Mouse (Mus musculus): ENCODE measurements at regions not wholly inside any gene's neighbourhood (a gene's known extent, or its start where the extent isn't known, plus 50 kb on each side); places are given as distances from the start of the nearest gene placed in this dataset.

- DNase-seq (ENCODE audit: low spot score) (no peak), ATAC-seq (ENCODE audit: insufficient read depth, low FRiP score, low TSS enrichment) (no peak)
- 91% methylated on average over 5 of the region's 5 CpGs for WGBS
- Histone ChIP-seq H3K9ac (ENCODE audit: low read length) (no peak overlapping the region), H3K4me1 (ENCODE audit: control insufficient read depth, insufficient read depth, low read length) (no peaks in the 10 kb centered on the region), H3K4me2 (ENCODE audit: low read depth) (no peak overlapping the region), H3K27me3 (ENCODE audit: control insufficient read depth, insufficient read depth, low read length) (no peaks in the 10 kb centered on the region), H3K27ac (ENCODE audit: low read depth, low read length) (no peak overlapping the region), H3K4me3 (ENCODE audit: low read depth, low read length) (no peak overlapping the region), H3K9me3 (ENCODE audit: control insufficient read depth, low read length) (no peaks in the 10 kb centered on the region), H3K36me3 (ENCODE audit: control insufficient read depth, insufficient read depth, low read length) (no peaks in the 10 kb centered on the region)
These were observed 162.0 kb upstream of the Sphkap start for GRCm38 (mm10) chr1:83569991-83570390.

GRCm38 (mm10) chr1:83568746-83569145 lies 160.7 kb upstream of the Sphkap start:
- DNase-seq (ENCODE audit: low spot score) (no peak), ATAC-seq (ENCODE audit: insufficient read depth, low FRiP score, low TSS enrichment) (no peak)
- Histone ChIP-seq H3K36me3 (ENCODE audit: control insufficient read depth, insufficient read depth, low read length) (no peaks in the 10 kb centered on the region), H3K4me2 (ENCODE audit: low read depth) (no peak overlapping the region), H3K4me3 (ENCODE audit: low read depth, low read length) (no peak overlapping the region), H3K27ac (ENCODE audit: low read depth, low read length) (no peak overlapping the region), H3K9ac (ENCODE audit: low read length) (no peak overlapping the region), H3K4me1 (ENCODE audit: control insufficient read depth, insufficient read depth, low read length) (no peaks in the 10 kb centered on the region), H3K27me3 (ENCODE audit: control insufficient read depth, insufficient read depth, low read length) (no peaks in the 10 kb centered on the region), H3K9me3 (ENCODE audit: control insufficient read depth, low read length) (no peaks in the 10 kb centered on the region)
- 84% methylated on average over 1 of the region's 1 CpGs for WGBS

GRCm38 (mm10) chr1:83551617-83552016 lies 143.6 kb upstream of the Sphkap start:
- DNase-seq (ENCODE audit: low spot score) (no peak), ATAC-seq (ENCODE audit: insufficient read depth, low FRiP score, low TSS enrichment) (no peak)
- Histone ChIP-seq H3K27me3 (ENCODE audit: control insufficient read depth, insufficient read depth, low read length) (no peaks in the 10 kb centered on the region), H3K9ac (ENCODE audit: low read length) (no peak overlapping the region), H3K9me3 (ENCODE audit: control insufficient read depth, low read length) (no peaks in the 10 kb centered on the region), H3K27ac (ENCODE audit: low read depth, low read length) (no peak overlapping the region), H3K36me3 (ENCODE audit: control insufficient read depth, insufficient read depth, low read length) (no peaks in the 10 kb centered on the region), H3K4me3 (ENCODE audit: low read depth, low read length) (no peak overlapping the region), H3K4me1 (ENCODE audit: control insufficient read depth, insufficient read depth, low read length) (no peaks in the 10 kb centered on the region), H3K4me2 (ENCODE audit: low read depth) (no peak overlapping the region)

- H3K9me3 ChIP-seq (ENCODE audit: control insufficient read depth, low read length), result no peaks in the 10 kb centered on the region
- H3K27ac ChIP-seq (ENCODE audit: low read depth, low read length), result no peak overlapping the region
- no peak overlapping the region for H3K4me2 ChIP-seq (ENCODE audit: low read depth)
- H3K36me3 ChIP-seq (ENCODE audit: control insufficient read depth, insufficient read depth, low read length), result no peaks in the 10 kb centered on the region
- H3K4me1 ChIP-seq (ENCODE audit: control insufficient read depth, insufficient read depth, low read length), result no peaks in the 10 kb centered on the region
- no peak overlapping the region for H3K9ac ChIP-seq (ENCODE audit: low read length)
- H3K4me3 ChIP-seq (ENCODE audit: low read depth, low read length), result no peak overlapping the region
- H3K27me3 ChIP-seq (ENCODE audit: control insufficient read depth, insufficient read depth, low read length), result no peaks in the 10 kb centered on the region
- no peak for ATAC-seq (ENCODE audit: insufficient read depth, low FRiP score, low TSS enrichment)
- DNase-seq (ENCODE audit: low spot score), result no peak
These were observed 127.5 kb upstream of the Sphkap start for GRCm38 (mm10) chr1:83535461-83535860.

GRCm38 (mm10) chr1:83527803-83528202 lies 119.8 kb upstream of the Sphkap start:
- 67% methylated on average over 1 of the region's 1 CpGs for WGBS
- H3K27me3 ChIP-seq (ENCODE audit: control insufficient read depth, insufficient read depth, low read length), result no peaks in the 10 kb centered on the region
- ATAC-seq (ENCODE audit: insufficient read depth, low FRiP score, low TSS enrichment), result no peak
- H3K4me2 ChIP-seq (ENCODE audit: low read depth), result no peak overlapping the region
- DNase-seq (ENCODE audit: low spot score), result no peak
- H3K4me3 ChIP-seq (ENCODE audit: low read depth, low read length), result no peak overlapping the region
- no peak overlapping the region for H3K27ac ChIP-seq (ENCODE audit: low read depth, low read length)
- H3K36me3 ChIP-seq (ENCODE audit: control insufficient read depth, insufficient read depth, low read length), result no peaks in the 10 kb centered on the region
- no peaks in the 10 kb centered on the region for H3K4me1 ChIP-seq (ENCODE audit: control insufficient read depth, insufficient read depth, low read length)
- no peak overlapping the region for H3K9ac ChIP-seq (ENCODE audit: low read length)
- no peaks in the 10 kb centered on the region for H3K9me3 ChIP-seq (ENCODE audit: control insufficient read depth, low read length)

- Histone ChIP-seq H3K9me3 (ENCODE audit: control insufficient read depth, low read length) (no peaks in the 10 kb centered on the region), H3K36me3 (ENCODE audit: control insufficient read depth, insufficient read depth, low read length) (no peaks in the 10 kb centered on the region), H3K4me1 (ENCODE audit: control insufficient read depth, insufficient read depth, low read length) (no peaks in the 10 kb centered on the region), H3K27me3 (ENCODE audit: control insufficient read depth, insufficient read depth, low read length) (no peaks in the 10 kb centered on the region), H3K9ac (ENCODE audit: low read length) (no peak overlapping the region), H3K4me2 (ENCODE audit: low read depth) (no peak overlapping the region), H3K27ac (ENCODE audit: low read depth, low read length) (no peak overlapping the region), H3K4me3 (ENCODE audit: low read depth, low read length) (no peak overlapping the region)
- 88% methylated on average over 5 of the region's 5 CpGs for WGBS
- ATAC-seq (ENCODE audit: insufficient read depth, low FRiP score, low TSS enrichment) (no peak), DNase-seq (ENCODE audit: low spot score) (no peak)
These were observed 101.4 kb upstream of the Sphkap start for GRCm38 (mm10) chr1:83509356-83509755.

GRCm38 (mm10) chr1:83505386-83505785 lies 97.4 kb upstream of the Sphkap start:
- no peak overlapping the region for H3K9ac ChIP-seq (ENCODE audit: low read length)
- H3K27ac ChIP-seq (ENCODE audit: low read depth, low read length), result no peak overlapping the region
- no peaks in the 10 kb centered on the region for H3K4me1 ChIP-seq (ENCODE audit: control insufficient read depth, insufficient read depth, low read length)
- no peak overlapping the region for H3K4me2 ChIP-seq (ENCODE audit: low read depth)
- H3K4me3 ChIP-seq (ENCODE audit: low read depth, low read length), result no peak overlapping the region
- H3K9me3 ChIP-seq (ENCODE audit: control insufficient read depth, low read length), result no peaks in the 10 kb centered on the region
- H3K36me3 ChIP-seq (ENCODE audit: control insufficient read depth, insufficient read depth, low read length), result no peaks in the 10 kb centered on the region
- whole genome bisulfite sequencing, result 70% methylated on average over 2 of the region's 2 CpGs
- no peak for ATAC-seq (ENCODE audit: insufficient read depth, low FRiP score, low TSS enrichment)
- no peak for DNase-seq (ENCODE audit: low spot score)
- H3K27me3 ChIP-seq (ENCODE audit: control insufficient read depth, insufficient read depth, low read length), result no peaks in the 10 kb centered on the region

- no peak for DNase-seq (ENCODE audit: low spot score)
- Histone ChIP-seq H3K4me2 (ENCODE audit: low read depth) (no peak overlapping the region), H3K36me3 (ENCODE audit: control insufficient read depth, insufficient read depth, low read length) (no peaks in the 10 kb centered on the region), H3K4me1 (ENCODE audit: control insufficient read depth, insufficient read depth, low read length) (no peaks in the 10 kb centered on the region), H3K27me3 (ENCODE audit: control insufficient read depth, insufficient read depth, low read length) (no peaks in the 10 kb centered on the region), H3K4me3 (ENCODE audit: low read depth, low read length) (no peak overlapping the region), H3K9ac (ENCODE audit: low read length) (no peak overlapping the region), H3K27ac (ENCODE audit: low read depth, low read length) (no peak overlapping the region), H3K9me3 (ENCODE audit: control insufficient read depth, low read length) (no peaks in the 10 kb centered on the region)
- ATAC-seq (ENCODE audit: insufficient read depth, low FRiP score, low TSS enrichment), result no peak
- 92% methylated on average over 2 of the region's 2 CpGs for WGBS
These were observed 88.9 kb upstream of the Sphkap start for GRCm38 (mm10) chr1:83496888-83497287.

- H3K27me3 ChIP-seq (ENCODE audit: control insufficient read depth, insufficient read depth, low read length), result no peaks in the 10 kb centered on the region
- H3K27ac ChIP-seq (ENCODE audit: low read depth, low read length), result no peak overlapping the region
- no peaks in the 10 kb centered on the region for H3K36me3 ChIP-seq (ENCODE audit: control insufficient read depth, insufficient read depth, low read length)
- H3K9me3 ChIP-seq (ENCODE audit: control insufficient read depth, low read length), result no peaks in the 10 kb centered on the region
- no peak overlapping the region for H3K4me3 ChIP-seq (ENCODE audit: low read depth, low read length)
- DNase-seq (ENCODE audit: low spot score) (no peak), ATAC-seq (ENCODE audit: insufficient read depth, low FRiP score, low TSS enrichment) (no peak)
- H3K9ac ChIP-seq (ENCODE audit: low read length), result no peak overlapping the region
- WGBS, result 61% methylated on average over 2 of the region's 2 CpGs
- H3K4me2 ChIP-seq (ENCODE audit: low read depth), result no peak overlapping the region
- no peaks in the 10 kb centered on the region for H3K4me1 ChIP-seq (ENCODE audit: control insufficient read depth, insufficient read depth, low read length)
These were observed 88.4 kb upstream of the Sphkap start for GRCm38 (mm10) chr1:83496380-83496779.

Measured in neural tube, embryonic 11.5 days (tissue).